Mouse (Mus musculus) bone marrow, adult 2 months (tissue): ENCODE results near the gene Zfp354a. TPM values are rescaled to one million over a fixed set of nuclear protein-coding genes. Genes with fewer than 3 reads are reported as not detected.
A peak's percentile ranks its signal among the peaks of the same experiment; 100 is the strongest.
"Not testable (repeated sequence)": the region's sequence is repeated elsewhere in the genome, so short reads cannot be mapped to it uniquely, and the experiment has no call there.

Experiments used
- H3K27ac ChIP-seq: fragments of 200-500 bp; 2 replicates; pipeline ENCODE4 v1.5.1; 2012; ENCODE audit warnings: low read depth, mild to moderate bottlenecking, control low read depth, inconsistent platforms, low read length; ENCODE audit not compliant: control insufficient read depth, poor library complexity, insufficient read depth
- H3K4me1 ChIP-seq: fragments of 200-500 bp; 2 replicates; pipeline ENCODE4 v1.6.1; 2011; ENCODE audit warnings: low read length; ENCODE audit not compliant: control insufficient read depth, insufficient read depth
- H3K4me3 ChIP-seq: fragments of 200-500 bp; replicated peaks from 2 replicates; pipeline ENCODE3; 2011; ENCODE audit warnings: mild to moderate bottlenecking, low read depth, low read length, control low read depth; ENCODE audit not compliant: control insufficient read depth
- CTCF ChIP-seq: fragments of 200-500 bp; IDR thresholded peaks from 2 replicates; pipeline ENCODE4 v1.5.1; 2011; ENCODE audit warnings: low read length, control low read depth; ENCODE audit not compliant: control insufficient read depth, insufficient read depth
- POLR2A ChIP-seq: fragments of 200-500 bp; IDR thresholded peaks from 2 replicates; pipeline ENCODE4 v1.6.1; 2011; ENCODE audit warnings: low read depth, mild to moderate bottlenecking, control low read depth, low read length, borderline replicate concordance; ENCODE audit not compliant: control insufficient read depth
- WGBS: fragments of 180-500 bp; shearing (Covaris S2); methylation state at CpG from one replicate; pipeline ENCODE4 v1.1.7; 2018; 5-methylcytosine and 5-hydroxymethylcytosine counted together
- polyA plus RNA-seq: library from polyadenylated mRNA; stranded (reverse); fragments of >200 nt; gene quantifications from 2 replicates; pipeline ENCODE4 v1.2.4, GENCODE M21; 2011; ENCODE audit warnings: low replicate concordance; ENCODE audit not compliant: missing spikeins, insufficient read depth, insufficient read length

Gene Zfp354a
- 0.45 and 0.80 TPM in 2 replicates for polyA plus RNA-seq

DNA sequence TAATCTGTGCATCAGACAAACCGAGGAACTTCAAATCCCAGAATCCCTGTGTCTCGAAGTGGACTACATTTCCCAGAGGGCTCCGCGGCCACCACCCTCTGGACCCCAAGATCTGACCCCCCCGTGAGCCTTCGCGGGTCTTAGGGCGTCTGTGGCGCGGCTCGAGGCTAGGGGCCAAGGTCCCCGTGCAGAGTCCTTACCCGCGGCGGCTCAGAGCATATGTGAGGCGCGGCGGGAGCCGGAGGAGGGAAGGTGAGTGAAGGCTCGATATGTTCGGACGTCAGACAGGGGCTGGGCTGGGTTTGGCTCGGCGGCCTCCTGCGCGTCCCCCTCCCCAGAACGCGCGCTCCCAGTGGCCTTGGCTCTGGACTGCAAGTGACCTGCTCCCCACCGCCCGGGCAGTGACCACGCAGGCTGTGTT is at the start of gene Zfp354a:
Gene Zfp354a, plus strand, starts transcription at position 107 of the 421 bp plus-strand sequence.
- no peak for TF ChIP-seq CTCF
- Histone ChIP-seq H3K4me3 (peak within 1 kb of the TSS; percentile 16), H3K4me1 (no peaks in the 10 kb centered on the region), H3K27ac (no peak within 1 kb of the TSS)
- 1% methylated on average over 32 of the region's 32 CpGs for WGBS

DNA sequence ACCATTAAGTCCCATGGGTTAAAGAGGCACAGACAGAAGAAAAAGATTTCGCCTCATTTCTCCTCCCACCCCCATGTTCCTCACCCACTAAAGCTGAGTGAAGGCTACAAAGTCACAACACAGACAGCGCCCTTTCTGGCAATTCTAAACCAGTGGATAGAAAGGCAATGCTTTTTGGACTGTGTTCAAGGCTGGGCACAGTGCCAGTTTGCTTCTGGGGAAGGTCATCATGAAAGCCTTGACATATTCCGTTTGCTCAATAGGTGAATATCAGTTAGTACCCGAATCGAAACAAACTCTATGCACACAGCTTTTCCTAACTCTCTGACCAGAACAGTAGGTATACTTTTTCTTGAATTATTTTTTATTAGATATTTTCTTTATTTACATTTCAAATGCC is 47.2 kb upstream of the Zfp354a start:
- TF ChIP-seq CTCF (no peak), POLR2A (no peak)
- Histone ChIP-seq H3K27ac (no peak overlapping the region), H3K4me3 (no peak overlapping the region), H3K4me1 (no peaks in the 10 kb centered on the region)
- WGBS = 75% methylated on average over 5 of the region's 5 CpGs

DNA sequence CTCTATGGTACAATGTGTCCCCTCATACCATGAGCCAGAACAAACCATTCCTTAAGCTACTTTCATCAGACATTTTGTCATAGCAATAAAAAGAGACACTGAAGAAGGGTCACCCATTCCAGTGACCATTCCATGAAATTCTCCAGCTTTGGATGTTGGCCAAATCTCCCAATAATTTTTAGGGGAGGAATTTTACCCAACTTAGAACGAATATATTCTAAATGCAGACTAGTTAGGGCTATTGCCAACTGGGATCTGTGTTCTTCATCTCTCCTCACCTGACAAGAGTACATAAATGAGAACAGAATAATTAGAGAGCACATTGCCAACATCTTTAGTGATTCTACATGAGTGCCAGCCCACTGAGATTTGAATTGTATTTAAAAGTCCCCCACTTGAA is 45.1 kb upstream of the Zfp354a start, which contains the start of gene Olfr54:
Gene Olfr54, plus strand, starts transcription at position 301 of the 400 bp plus-strand sequence.
- no peak within 1 kb of the TSS for H3K4me3 ChIP-seq
- H3K27ac ChIP-seq = no peak within 1 kb of the TSS
- TF ChIP-seq POLR2A (no peak), CTCF (no peak)
- WGBS = 50% methylated on average over 1 of the region's 1 CpGs
- H3K4me1 ChIP-seq = no peaks in the 10 kb centered on the region

DNA sequence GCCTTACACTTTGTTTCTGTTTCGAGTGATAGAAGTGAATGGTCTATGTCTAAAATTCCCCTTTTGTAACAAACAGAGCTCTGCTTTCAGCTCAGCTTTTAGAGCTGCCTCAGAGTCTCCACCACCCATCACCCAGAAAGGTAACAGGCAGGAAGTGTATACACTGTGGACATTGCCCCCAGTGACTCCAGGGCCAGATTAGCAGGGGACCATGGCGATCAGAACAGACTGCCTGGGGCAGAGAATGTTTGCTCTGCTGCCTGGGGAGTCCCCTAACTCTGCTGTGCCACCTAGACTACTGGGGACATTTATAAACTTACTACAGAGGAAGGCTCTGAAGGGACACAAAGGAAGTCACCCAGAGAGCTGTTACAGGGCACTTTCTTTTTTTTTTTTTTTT is 42.7 kb upstream of the Zfp354a start:
- WGBS = 52% methylated on average over 2 of the region's 2 CpGs
- Histone ChIP-seq H3K4me3 (no peak overlapping the region), H3K4me1 (no peaks in the 10 kb centered on the region), H3K27ac (no peak overlapping the region)
- TF ChIP-seq POLR2A (no peak), CTCF (no peak)

DNA sequence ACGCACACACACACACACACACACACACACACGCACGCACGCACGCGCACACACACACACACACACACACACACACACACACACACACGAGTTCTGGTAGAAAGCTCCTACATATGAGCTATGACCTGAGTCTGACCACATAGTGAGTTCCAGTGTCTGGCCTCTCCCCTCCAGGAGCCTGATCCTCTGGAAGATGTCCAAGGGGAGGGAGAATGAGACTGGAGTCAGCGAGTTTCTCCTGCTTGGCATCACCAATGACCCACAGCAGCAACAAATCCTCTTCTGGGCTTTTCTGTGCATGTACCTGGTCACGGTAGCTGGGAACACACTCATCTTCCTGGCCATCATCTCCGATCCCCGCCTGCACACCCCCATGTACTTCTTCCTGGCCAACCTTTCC is 32.2 kb upstream of the Zfp354a start:
- not testable (repeated sequence) for H3K4me3 ChIP-seq, H3K4me1 ChIP-seq, H3K27ac ChIP-seq
- 86% methylated on average over 11 of the region's 11 CpGs for WGBS

DNA sequence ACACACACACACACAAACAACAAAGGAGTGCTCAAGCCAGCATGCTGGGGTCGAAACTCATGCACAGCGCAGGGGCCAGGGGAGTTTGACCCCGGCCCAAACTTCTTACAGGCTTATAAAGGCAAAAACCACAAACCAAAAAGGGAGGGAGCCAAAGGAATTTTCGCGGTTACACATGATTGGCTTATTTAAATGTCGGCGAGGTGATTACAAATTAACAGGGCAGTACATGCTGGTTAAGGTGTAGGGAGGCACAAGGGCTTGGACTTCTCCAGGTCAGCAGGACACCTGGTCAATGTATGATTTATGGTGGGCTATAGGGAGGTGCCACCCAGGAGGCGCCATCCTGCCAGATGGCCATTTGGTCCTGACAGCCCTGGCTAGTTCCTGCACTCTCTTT is 29.7 kb upstream of the Zfp354a start:
- not testable (repeated sequence) for H3K4me1 ChIP-seq, H3K4me3 ChIP-seq, H3K27ac ChIP-seq
- 63% methylated on average over 8 of the region's 8 CpGs for WGBS

DNA sequence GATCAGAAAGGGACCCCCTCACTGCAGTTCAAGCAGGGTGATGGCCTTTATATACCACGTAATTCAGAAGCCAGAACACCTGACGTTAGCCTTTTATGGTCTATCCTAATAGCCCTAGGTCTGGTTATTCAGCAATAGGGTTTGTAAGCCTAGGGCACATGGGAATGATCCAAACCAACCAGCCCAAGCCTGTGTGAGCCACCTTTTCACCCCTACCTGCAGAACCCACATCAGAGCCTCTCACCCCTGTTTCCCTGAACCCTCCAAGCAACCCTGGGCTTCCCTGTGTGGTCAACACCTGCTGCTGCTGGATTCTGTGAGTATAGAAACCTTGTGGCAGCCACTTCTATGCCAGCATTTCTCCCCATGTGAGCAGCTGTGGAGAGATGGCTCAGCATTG is 28.8 kb upstream of the Zfp354a start:
- Histone ChIP-seq H3K27ac (no peak overlapping the region), H3K4me3 (no peak overlapping the region), H3K4me1 (no peaks in the 10 kb centered on the region)
- WGBS = 63% methylated on average over 2 of the region's 2 CpGs
- TF ChIP-seq CTCF = no peak
- no peak for TF ChIP-seq POLR2A

DNA sequence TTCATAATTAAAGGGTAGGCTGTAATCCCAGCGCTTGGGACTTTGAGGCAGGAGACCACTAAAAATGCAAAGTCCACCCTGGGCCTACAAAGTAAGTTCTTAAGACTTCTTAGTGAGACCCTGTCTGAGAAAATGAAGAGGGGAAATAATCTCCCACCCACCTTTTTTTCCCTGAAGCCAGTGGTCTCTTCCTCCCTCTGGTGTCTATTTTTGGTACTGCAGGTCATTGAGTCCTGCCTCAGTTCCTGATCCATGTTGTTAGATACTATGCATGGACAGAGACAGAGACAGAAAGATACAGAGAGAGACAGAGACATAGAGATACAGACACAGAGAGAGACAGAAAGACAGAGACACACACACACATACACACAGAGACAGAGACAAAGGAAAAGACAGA is 26.2 kb upstream of the Zfp354a start:
- 23% methylated on average over 1 of the region's 1 CpGs for WGBS
- H3K27ac ChIP-seq = no peak overlapping the region
- no peaks in the 10 kb centered on the region for H3K4me1 ChIP-seq
- no peak for TF ChIP-seq POLR2A
- no peak for TF ChIP-seq CTCF
- no peak overlapping the region for H3K4me3 ChIP-seq

DNA sequence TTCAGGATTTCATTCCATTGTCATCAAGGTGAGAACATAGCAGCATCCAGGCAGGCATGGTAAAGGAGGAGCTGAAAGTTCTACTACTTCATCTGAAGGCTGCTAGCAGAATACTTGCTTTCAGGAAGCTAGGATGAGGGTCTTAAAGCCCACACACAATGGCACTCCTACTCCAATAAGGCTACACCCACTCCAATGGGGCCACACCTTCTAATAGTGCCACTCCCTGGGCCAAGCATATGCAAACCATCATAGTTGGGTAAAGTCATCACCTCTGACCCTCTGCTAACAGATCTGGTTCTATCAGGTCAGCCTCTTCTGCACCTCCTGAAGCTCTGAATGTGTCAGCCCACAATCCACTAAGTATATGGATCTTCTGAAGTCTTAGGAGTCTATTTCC is 24.9 kb upstream of the Zfp354a start:
- not testable (repeated sequence) for H3K27ac ChIP-seq, H3K4me3 ChIP-seq, H3K4me1 ChIP-seq

DNA sequence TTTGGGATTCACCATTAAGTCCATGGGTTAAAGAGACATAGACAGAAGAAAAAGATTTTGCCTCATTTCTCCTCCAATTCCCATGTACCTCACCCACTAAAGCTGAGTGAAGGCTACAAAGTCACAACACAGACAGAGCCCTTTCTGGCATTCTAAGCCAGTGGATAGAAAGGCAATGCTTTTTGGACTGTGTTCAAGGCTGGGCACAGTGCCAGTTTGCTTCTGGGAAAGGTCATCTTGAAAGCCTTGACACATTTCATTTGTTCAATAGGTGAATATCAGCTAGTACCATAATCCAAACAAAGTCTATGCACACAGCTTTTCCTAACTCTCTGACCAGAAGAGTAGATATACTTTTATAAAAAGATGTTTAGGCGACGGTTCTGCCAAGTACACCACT is 23.1 kb upstream of the Zfp354a start:
- no peak for TF ChIP-seq CTCF
- no peak for TF ChIP-seq POLR2A
- 82% methylated on average over 2 of the region's 2 CpGs for WGBS
- H3K27ac ChIP-seq = no peak overlapping the region
- H3K4me3 ChIP-seq = no peak overlapping the region
- H3K4me1 ChIP-seq = no peaks in the 10 kb centered on the region

DNA sequence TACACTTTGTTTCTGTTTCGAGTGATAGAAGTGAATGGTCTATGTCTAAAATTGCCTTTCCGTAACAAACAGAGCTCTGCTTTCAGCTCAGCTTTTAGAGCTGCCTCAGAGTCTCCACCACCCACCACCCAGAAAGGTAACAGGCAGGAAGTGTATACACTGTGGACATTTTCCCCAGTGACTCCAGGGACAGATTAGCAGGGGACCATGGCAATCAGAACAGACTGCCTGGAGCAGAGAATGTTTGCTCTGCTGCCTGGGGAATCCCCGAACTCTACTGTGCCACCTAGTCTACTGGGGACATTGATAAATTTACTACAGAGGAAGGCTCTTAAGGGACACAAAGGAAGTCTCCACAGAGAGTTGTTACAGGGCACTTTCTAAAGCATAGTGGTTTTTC is 14.3 kb upstream of the Zfp354a start:
- H3K4me1 ChIP-seq, H3K4me3 ChIP-seq, H3K27ac ChIP-seq: not testable (repeated sequence)
- 51% methylated on average over 3 of the region's 3 CpGs for WGBS

DNA sequence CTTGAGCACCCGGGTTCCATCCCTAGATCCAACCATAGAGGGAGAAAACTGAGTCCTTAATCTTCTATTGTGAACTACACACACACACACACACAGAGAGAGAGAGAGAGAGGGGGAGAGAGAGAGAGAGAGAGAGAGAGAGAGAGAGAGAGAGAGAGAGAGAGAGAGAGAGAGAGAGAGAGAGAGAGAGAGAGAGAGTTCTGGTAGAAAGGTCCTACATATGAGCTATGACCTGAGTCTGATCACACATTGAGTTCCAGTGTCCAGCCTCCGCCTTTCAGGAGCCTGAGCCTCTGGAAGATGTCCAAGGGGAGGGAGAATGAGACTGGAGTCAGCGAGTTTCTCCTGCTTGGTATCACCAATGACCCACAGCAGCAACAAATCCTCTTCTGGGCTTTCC is 11.2 kb upstream of the Zfp354a start, which contains the start of gene Olfr1375:
Gene Olfr1375, plus strand, starts transcription at position 301 of the 400 bp plus-strand sequence.
- not testable (repeated sequence) for H3K27ac ChIP-seq, H3K4me3 ChIP-seq, H3K4me1 ChIP-seq
- WGBS = 54% methylated on average over 3 of the region's 3 CpGs
